10 mouse cellular contexts compared by ENCODE assay signal in the genomic region with DNA sequence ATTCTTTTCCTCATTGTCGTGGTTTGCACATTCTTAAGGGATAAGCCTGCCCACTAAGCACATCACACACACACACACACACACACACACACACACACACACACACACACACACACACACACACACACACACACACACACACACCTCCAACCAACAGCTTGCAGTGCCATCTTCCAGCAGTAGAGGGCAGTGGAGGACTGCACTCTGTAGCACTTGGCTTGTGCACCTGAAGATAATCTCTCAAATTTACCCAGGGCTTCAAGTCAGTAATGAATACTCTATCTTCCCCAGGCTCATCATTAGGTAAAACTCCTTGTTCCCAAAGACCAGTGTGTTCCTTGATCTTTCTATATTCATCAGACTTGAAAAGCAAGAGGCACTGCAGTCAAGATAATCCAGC. TPM values are rescaled to one million over a fixed set of nuclear protein-coding genes. Genes with fewer than 3 reads are reported as not detected.
DNase-seq lines count a peak whose midpoint lies in the region; ATAC-seq and TF ChIP-seq lines count a peak whose summit lies in the region.
"Had no signal": no experiment of that assay in that cellular context is flagged by ENCODE, and none has a peak within 500 bp of the region (broad histone marks: within the 10 kb centered on the region; RNA-seq: fewer than 3 reads in every experiment).

No protein-coding gene starts in this region.

- H3K27me3 ChIP-seq in heart, embryonic 10.5 days (ENCODE audit: insufficient read depth, poor library complexity, severe bottlenecking) = no peaks in the 10 kb centered on the region
- no peaks in the 10 kb centered on the region for H3K27me3 ChIP-seq in forebrain, postnatal 0 days (ENCODE audit: insufficient read depth, low read length)
- H3K27me3 ChIP-seq in liver, adult 2 months (ENCODE audit: control insufficient read depth, insufficient read depth, low read length) = no peaks in the 10 kb centered on the region
- H3K27me3 ChIP-seq: lung, embryonic 15.5 days had no signal

- H3K4me1 ChIP-seq in heart, embryonic 10.5 days = peaks cover 7% of the 10 kb centered on the region; the same call in 1 of the 2 replicates
- no peaks in the 10 kb centered on the region for H3K4me1 ChIP-seq in forebrain, postnatal 0 days (ENCODE audit: insufficient read depth)
- no peaks in the 10 kb centered on the region; the same call in 1 of the 2 replicates for H3K4me1 ChIP-seq in liver, adult 2 months (ENCODE audit: control insufficient read depth, insufficient read depth, low read length)
- H3K4me1 ChIP-seq: lung, embryonic 15.5 days had no signal

- no peak overlapping the region for H3K4me2 ChIP-seq in forebrain, postnatal 0 days (ENCODE audit: low read depth)
- H3K4me2 ChIP-seq: lung, embryonic 15.5 days had no signal

- no peaks in the 10 kb centered on the region for H3K9me3 ChIP-seq in heart, embryonic 10.5 days
- no peaks in the 10 kb centered on the region for H3K9me3 ChIP-seq in forebrain, postnatal 0 days (ENCODE audit: low read length)
- H3K9me3 ChIP-seq: lung, embryonic 15.5 days had no signal

- 0% methylated on average over 1 of the region's 1 CpGs for WGBS in heart, embryonic 10.5 days
- WGBS in forebrain, postnatal 0 days = 0% methylated on average over 1 of the region's 1 CpGs
- WGBS in liver, adult 2 months = 8% methylated on average over 1 of the region's 1 CpGs

- TF ChIP-seq POLR2A in liver, adult 2 months (IDR thresholded peaks at IDR 0.05; ENCODE audit: extremely low read depth, insufficient read depth, low read length) = no peak

- no peaks in the 10 kb centered on the region for H3K79me2 ChIP-seq in liver, adult 2 months (ENCODE audit: control insufficient read depth, insufficient read depth, low read length)

- peak; percentile 94 for TF ChIP-seq CTCF in forebrain, postnatal 0 days (IDR thresholded peaks at IDR 0.05; ENCODE audit: low read depth)
- TF ChIP-seq CTCF in liver, adult 2 months (IDR thresholded peaks at IDR 0.05; ENCODE audit: low read depth, low read length) = peak; percentile 59; the same call in 1 of the 2 replicates

- no peaks in the 10 kb centered on the region for H3K36me3 ChIP-seq in heart, embryonic 10.5 days
- no peaks in the 10 kb centered on the region for H3K36me3 ChIP-seq in forebrain, postnatal 0 days (ENCODE audit: insufficient read depth)
- H3K36me3 ChIP-seq in liver, adult 2 months (ENCODE audit: control insufficient read depth, insufficient read depth, low read length) = no peaks in the 10 kb centered on the region
- H3K36me3 ChIP-seq: lung, embryonic 15.5 days had no signal

- peak; percentile 74 for DNase-seq in heart, embryonic 10.5 days (ENCODE audit: low spot score)
- no peak for DNase-seq in heart, adult 9 months (ENCODE audit: low spot score in 2 of 2)
- DNase-seq in CD4-positive helper T cell, adult 2 months (ENCODE audit: low read depth, low spot score) = peak; percentile 56
- DNase-seq in adrenal gland, postnatal 25 days = peak; percentile 44
- DNase-seq in forebrain, postnatal 0 days = peak; percentile 87
- no peak for DNase-seq in liver, adult 2 months (ENCODE audit: extremely low read depth, low read depth, low spot score)
- DNase-seq in retina, postnatal 1 day = peak; percentile 82

- no peak overlapping the region for H3K27ac ChIP-seq in heart, embryonic 10.5 days
- no peak overlapping the region for H3K27ac ChIP-seq in forebrain, postnatal 0 days (ENCODE audit: low read depth, low read length)
- no peak overlapping the region for H3K27ac ChIP-seq in liver, adult 2 months (replicated peaks; ENCODE audit: insufficient read depth, low read depth, low read length)
- H3K27ac ChIP-seq: lung, embryonic 15.5 days had no signal

- no peak overlapping the region for H3K4me3 ChIP-seq in heart, embryonic 10.5 days
- no peak overlapping the region for H3K4me3 ChIP-seq in forebrain, postnatal 0 days (ENCODE audit: low read depth, low read length)
- no peak overlapping the region for H3K4me3 ChIP-seq in liver, adult 2 months (ENCODE audit: insufficient read depth, low read depth, low read length)
- H3K4me3 ChIP-seq: erythroblast, embryonic 14.5 days; lung, embryonic 15.5 days had no signal

- peak; percentile 65; the same call in 1 of the 2 replicates for ATAC-seq in forebrain, postnatal 0 days
- no peak for ATAC-seq in activated CD4-positive, CD25-positive, alpha-beta regulatory T cell, adult 4 months

- H3K9ac ChIP-seq in forebrain, postnatal 0 days = no peak overlapping the region
- H3K9ac ChIP-seq in liver, adult 2 months (ENCODE audit: low read depth, low read length) = no peak overlapping the region
- H3K9ac ChIP-seq: lung, embryonic 15.5 days had no signal

RNA-seq across cellular contexts. Expression of a gene that starts 41.8 kb away (rescaled TPM):
- 0.33 TPM in 1 of 2 replicates, not detected in the other for polyA plus RNA-seq in heart, embryonic 10.5 days (2016; fragmentation: Nextera tagmentation; extraction: Ambion mirVana)
- 1.6 and 5.5 TPM in 2 replicates for total RNA-seq in adrenal gland, postnatal 25 days (2021)
- total RNA-seq in forebrain, postnatal 0 days (2014; rRNA removed) = 3.0 and 3.2 TPM in 2 replicates
- 4.4 and 8.0 TPM in 2 replicates for polyA plus RNA-seq in forebrain, postnatal 0 days (2015; fragmentation: Nextera tagmentation; extraction: Ambion mirVana)
- total RNA-seq in liver, adult 2 months (2014; rRNA removed) = not detected in 2 replicates
- not detected in 2 replicates for polyA plus RNA-seq in liver, adult 2 months (2012; rRNA removed)
- not detected for polyA plus RNA-seq in activated CD4-positive, CD25-positive, alpha-beta regulatory T cell, adult 4 months (2017; shearing (Covaris generic))
- polyA plus RNA-seq: erythroblast, embryonic 14.5 days had no signal

Comparison
In these comparisons a context has a peak if more than half of its experiments do, and no peak if none do; other contexts are left out.
1. DNase-seq: peak in heart, embryonic 10.5 days (single experiment), CD4-positive helper T cell, adult 2 months (single experiment), adrenal gland, postnatal 25 days (single experiment), forebrain, postnatal 0 days (single experiment) and retina, postnatal 1 day (single experiment); none in heart, adult 9 months (0 of 2) and liver, adult 2 months (single experiment).